In genomic region chr14:40964881-40965280, GRCm38 (mm10) we compare ENCODE assay signal across 8 mouse cellular contexts. TPM values are rescaled to one million over a fixed set of nuclear protein-coding genes. Genes with fewer than 3 reads are reported as not detected.
DNase-seq lines count a peak whose midpoint lies in the region; ATAC-seq and TF ChIP-seq lines count a peak whose summit lies in the region.

No protein-coding gene starts in this region.

- DNase-seq in heart, postnatal 25 days (ENCODE audit: low spot score): no peak
- no peak for DNase-seq in adrenal gland, postnatal 36 days
- DNase-seq in ovary, adult 18-20 months (ENCODE audit: low spot score): no peak
- DNase-seq in natural killer cell, adult 2 months (ENCODE audit: low spot score in 2 of 2): no peak

- H3K36me3 ChIP-seq in heart, embryonic 12.5 days: no peaks in the 10 kb centered on the region
- no peaks in the 10 kb centered on the region for H3K36me3 ChIP-seq in intestine, embryonic 15.5 days
- no peaks in the 10 kb centered on the region for H3K36me3 ChIP-seq in midbrain, embryonic 12.5 days

- H3K27me3 ChIP-seq in heart, embryonic 12.5 days (replicated peaks): no peaks in the 10 kb centered on the region
- no peaks in the 10 kb centered on the region for H3K27me3 ChIP-seq in intestine, embryonic 15.5 days (replicated peaks)
- H3K27me3 ChIP-seq in midbrain, embryonic 12.5 days: no peaks in the 10 kb centered on the region

- TF ChIP-seq POLR2A in cortical plate, adult 2 months (IDR thresholded peaks at IDR 0.05; ENCODE audit: extremely low read depth, insufficient read depth, low read length): no peak

- ATAC-seq in heart, embryonic 12.5 days (ENCODE audit: insufficient number of reproducible peaks, low FRiP score): no peak
- ATAC-seq in intestine, embryonic 15.5 days: no peak
- no peak for ATAC-seq in midbrain, embryonic 12.5 days (ENCODE audit: low FRiP score, low read depth)

- peak overlapping the region; percentile 90 for H3K4me2 ChIP-seq in heart, embryonic 12.5 days
- H3K4me2 ChIP-seq in intestine, embryonic 15.5 days (replicated peaks): peak overlapping the region; percentile 63
- H3K4me2 ChIP-seq in midbrain, embryonic 12.5 days (replicated peaks): peak overlapping the region; percentile 86

- H3K9me3 ChIP-seq in heart, embryonic 12.5 days (replicated peaks): no peaks in the 10 kb centered on the region
- no peaks in the 10 kb centered on the region for H3K9me3 ChIP-seq in intestine, embryonic 15.5 days
- H3K9me3 ChIP-seq in midbrain, embryonic 12.5 days: no peaks in the 10 kb centered on the region

- peak overlapping the region; percentile 84 for H3K4me3 ChIP-seq in heart, embryonic 12.5 days
- peak overlapping the region; percentile 97 for H3K4me3 ChIP-seq in cortical plate, adult 2 months (ENCODE audit: insufficient read depth, low read length)
- peak overlapping the region; percentile 76; the same call in 1 of the 2 replicates for H3K4me3 ChIP-seq in intestine, embryonic 15.5 days (replicated peaks)
- peak overlapping the region; percentile 91 for H3K4me3 ChIP-seq in midbrain, embryonic 12.5 days

- no peak overlapping the region for H3K9ac ChIP-seq in heart, embryonic 12.5 days
- 0 out of 2 replicates have a peak overlapping the region, but pooled peaks have one; percentile 14 for H3K9ac ChIP-seq in intestine, embryonic 15.5 days
- no peak overlapping the region; the same call in 1 of the 2 replicates for H3K9ac ChIP-seq in midbrain, embryonic 12.5 days (replicated peaks)

- intact Hi-C loops in heart, postnatal 25 days (cut with DNase I): loop anchor here (2.0 kb wide), 1 partner anchor 32 kb away; no protein-coding TSS in a partner anchor

- no peak for TF ChIP-seq CTCF in cortical plate, adult 2 months (IDR thresholded peaks at IDR 0.05; ENCODE audit: extremely low read depth, insufficient read depth, low read length)

- no peak overlapping the region for H3K27ac ChIP-seq in heart, embryonic 12.5 days (ENCODE audit: poor library complexity, severe bottlenecking)
- no peak overlapping the region; the same call in 1 of the 2 replicates for H3K27ac ChIP-seq in cortical plate, adult 2 months (ENCODE audit: insufficient read depth, low read length)
- no peak overlapping the region for H3K27ac ChIP-seq in intestine, embryonic 15.5 days
- no peak overlapping the region for H3K27ac ChIP-seq in midbrain, embryonic 12.5 days (replicated peaks)

- H3K4me1 ChIP-seq in heart, embryonic 12.5 days (replicated peaks): peaks cover 51% of the 10 kb centered on the region
- H3K4me1 ChIP-seq in cortical plate, adult 2 months (ENCODE audit: control insufficient read depth, insufficient read depth, low read length): peaks cover 9% of the 10 kb centered on the region; the same call in 1 of the 2 replicates
- peaks cover 39% of the 10 kb centered on the region for H3K4me1 ChIP-seq in intestine, embryonic 15.5 days (replicated peaks)
- peaks cover 47% of the 10 kb centered on the region for H3K4me1 ChIP-seq in midbrain, embryonic 12.5 days

RNA-seq across cellular contexts. Expression of gene Tspan14, which starts 1.7 kb away (rescaled TPM):
- polyA plus RNA-seq in heart, embryonic 12.5 days (2016; fragmentation: Nextera tagmentation; extraction: Ambion mirVana): 43.2 and 46.7 TPM in 2 replicates
- 10 to 100 TPM; 17.1 to 18.1 TPM for total RNA-seq in heart, postnatal 25 days (2021)
- 60.9 and 61.0 TPM in 2 replicates for polyA plus RNA-seq in cortical plate, adult 2 months (2012; rRNA removed)
- 56.8 and 61.0 TPM in 2 replicates for polyA plus RNA-seq in intestine, embryonic 15.5 days (2015; fragmentation: Nextera tagmentation; extraction: Ambion mirVana)
- 87.3 and 88.5 TPM in 2 replicates for polyA plus RNA-seq in midbrain, embryonic 12.5 days (2016; fragmentation: Nextera tagmentation; extraction: Ambion mirVana)
- 10 to 100 TPM; 31.5 to 37.3 TPM for total RNA-seq in adrenal gland, postnatal 36 days (2021)

RNA-seq across cellular contexts. Expression of gene Fam213a, which starts 48.7 kb away (rescaled TPM):
- polyA plus RNA-seq in heart, embryonic 12.5 days (2016; fragmentation: Nextera tagmentation; extraction: Ambion mirVana): 58.7 and 59.1 TPM in 2 replicates
- total RNA-seq in heart, postnatal 25 days (2021): 10 to 100 TPM; 16.3 to 17.0 TPM
- polyA plus RNA-seq in cortical plate, adult 2 months (2012; rRNA removed): 123 and 125 TPM in 2 replicates
- 51.6 and 54.4 TPM in 2 replicates for polyA plus RNA-seq in intestine, embryonic 15.5 days (2015; fragmentation: Nextera tagmentation; extraction: Ambion mirVana)
- polyA plus RNA-seq in midbrain, embryonic 12.5 days (2016; fragmentation: Nextera tagmentation; extraction: Ambion mirVana): 46.7 and 52.6 TPM in 2 replicates
- total RNA-seq in adrenal gland, postnatal 36 days (2021): 100 to 1,000 TPM; 115 to 121 TPM
